Mouse (Mus musculus) lung, adult 18-20 months (tissue): Measurements from ENCODE around the gene Pex14.

Experiments
- DNase-seq, 2 experiments: peaks; one replicate each; pipeline ENCODE4 v3.0.0; 2022; ENCODE audit warnings: mixed read lengths in 2 of 2

Pex14 gene

DNA sequence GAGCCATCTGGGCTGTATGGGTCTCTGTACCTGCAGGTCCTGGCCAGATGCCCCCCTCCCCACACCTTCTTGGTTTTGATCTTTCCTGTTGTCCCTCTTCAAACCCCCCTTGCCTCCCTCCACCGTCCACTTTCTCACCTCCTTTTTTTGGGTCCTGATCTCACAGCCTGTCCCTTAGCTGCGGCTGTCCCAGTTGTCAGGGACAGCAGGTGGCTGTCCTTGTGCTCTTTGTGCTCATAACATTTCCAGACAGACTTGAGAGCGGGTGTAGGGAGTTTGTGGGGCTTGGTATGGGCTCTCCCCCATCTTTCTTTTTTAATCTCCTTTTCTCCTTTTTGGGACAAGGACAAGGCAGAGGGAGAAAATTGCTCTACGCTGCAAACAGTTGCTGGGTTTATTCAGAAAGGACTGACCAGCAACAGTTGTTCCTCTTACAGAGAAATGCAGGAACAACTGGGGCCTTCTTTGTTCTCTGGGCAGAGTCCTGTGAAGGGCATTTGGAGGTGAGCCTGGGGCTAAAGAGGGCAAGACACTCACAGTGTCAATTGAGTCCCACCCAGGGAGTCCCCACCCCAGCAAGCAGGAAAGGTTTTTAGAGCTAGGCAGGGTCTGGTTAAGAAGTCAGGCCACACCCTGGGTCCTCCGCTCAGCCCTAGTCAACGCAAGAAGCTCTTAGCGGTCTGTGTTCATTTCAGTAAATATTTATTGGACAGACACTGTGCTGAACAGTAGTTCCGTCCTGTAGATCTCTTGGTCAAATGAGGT lies 186.7 kb downstream of the Pex14 start:
- peak; percentile 55 to 76 for DNase-seq

DNA sequence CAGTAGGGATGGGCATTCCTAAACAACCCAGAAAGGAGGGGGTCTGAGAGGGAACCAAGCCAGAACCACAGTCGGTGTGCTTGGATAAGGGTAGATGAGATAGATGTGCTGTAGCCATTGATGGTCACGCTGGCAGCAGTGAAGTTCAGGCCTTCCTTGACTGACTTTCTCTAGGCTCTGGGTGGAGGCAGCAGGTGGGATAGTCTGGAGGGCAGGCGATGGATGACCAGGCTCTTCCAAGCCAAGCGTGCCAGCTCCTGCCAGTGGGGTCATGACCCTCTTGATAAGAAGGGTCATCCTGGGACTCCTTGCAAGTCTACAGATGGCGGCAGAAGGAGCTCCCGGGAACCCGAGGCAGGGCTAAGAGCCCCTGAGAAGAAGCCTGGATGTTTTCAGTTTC lies 187.5 kb downstream of the Pex14 start:
- DNase-seq: no peak
